Mouse (Mus musculus): ENCODE measurements around the gene Pacsin1. TPM values are rescaled to one million over a fixed set of nuclear protein-coding genes. Genes with fewer than 3 reads are reported as not detected.

The Pacsin1 gene
- polyA plus RNA-seq, 1 experiment from 2014 or later = 1.3 TPM

- H3K9ac ChIP-seq (ENCODE audit: low read depth, low read length) = peak overlapping the region; percentile 54
- H3K4me2 ChIP-seq (replicated peaks; ENCODE audit: low read depth, low read length) = peak overlapping the region; percentile 92
- peaks cover 10% of the 10 kb centered on the region; the same call in 1 of the 2 replicates for H3K4me1 ChIP-seq (ENCODE audit: control insufficient read depth, insufficient read depth, low read length)
- no peaks in the 10 kb centered on the region for H3K9me3 ChIP-seq (ENCODE audit: control insufficient read depth, low read length)
- no peak overlapping the region for H3K27ac ChIP-seq (ENCODE audit: low read depth, low read length)
- peak overlapping the region; percentile 43 for H3K4me3 ChIP-seq (ENCODE audit: low read length)
- peak; percentile 53 for ATAC-seq (ENCODE audit: low FRiP score, low TSS enrichment)
- peaks cover 14% of the 10 kb centered on the region for H3K27me3 ChIP-seq (ENCODE audit: control insufficient read depth, insufficient read depth, low read length)
- no peaks in the 10 kb centered on the region for H3K36me3 ChIP-seq (ENCODE audit: control insufficient read depth, insufficient read depth, low read length)
- under 1% methylated on average over 43 of the region's 53 CpGs for WGBS
These were observed 29.7 kb downstream of the Pacsin1 start for GRCm38 (mm10) chr17:27684886-27685549.

GRCm38 (mm10) chr17:27685550-27685913 lies 30.2 kb downstream of the Pacsin1 start:
- H3K4me3 ChIP-seq (ENCODE audit: low read length) = peak overlapping the region; percentile 43
- peaks cover 10% of the 10 kb centered on the region; the same call in 1 of the 2 replicates for H3K4me1 ChIP-seq (ENCODE audit: control insufficient read depth, insufficient read depth, low read length)
- H3K4me2 ChIP-seq (replicated peaks; ENCODE audit: low read depth, low read length) = peak overlapping the region; percentile 92
- no peak overlapping the region for H3K27ac ChIP-seq (ENCODE audit: low read depth, low read length)
- peaks cover 14% of the 10 kb centered on the region for H3K27me3 ChIP-seq (ENCODE audit: control insufficient read depth, insufficient read depth, low read length)
- peak overlapping the region; percentile 54; the same call in 1 of the 2 replicates for H3K9ac ChIP-seq (ENCODE audit: low read depth, low read length)
- no peaks in the 10 kb centered on the region for H3K36me3 ChIP-seq (ENCODE audit: control insufficient read depth, insufficient read depth, low read length)
- ATAC-seq (ENCODE audit: low FRiP score, low TSS enrichment) = no peak; the same call in 1 of the 2 replicates
- 2% methylated on average over 11 of the region's 11 CpGs for WGBS
- no peaks in the 10 kb centered on the region for H3K9me3 ChIP-seq (ENCODE audit: control insufficient read depth, low read length)

GRCm38 (mm10) chr17:27686395-27686794 lies 31.1 kb downstream of the Pacsin1 start:
- no peak for ATAC-seq (ENCODE audit: low FRiP score, low TSS enrichment)
- no peaks in the 10 kb centered on the region for H3K36me3 ChIP-seq (ENCODE audit: control insufficient read depth, insufficient read depth, low read length)
- no peak overlapping the region for H3K27ac ChIP-seq (ENCODE audit: low read depth, low read length)
- H3K4me2 ChIP-seq (replicated peaks; ENCODE audit: low read depth, low read length) = no peak overlapping the region
- H3K9ac ChIP-seq (ENCODE audit: low read depth, low read length) = no peak overlapping the region
- no peaks in the 10 kb centered on the region for H3K9me3 ChIP-seq (ENCODE audit: control insufficient read depth, low read length)
- no peak overlapping the region for H3K4me3 ChIP-seq (ENCODE audit: low read length)
- WGBS = 55% methylated on average over 5 of the region's 5 CpGs
- H3K27me3 ChIP-seq (ENCODE audit: control insufficient read depth, insufficient read depth, low read length) = peaks cover 14% of the 10 kb centered on the region
- peaks cover 10% of the 10 kb centered on the region; the same call in 1 of the 2 replicates for H3K4me1 ChIP-seq (ENCODE audit: control insufficient read depth, insufficient read depth, low read length)

- no peaks in the 10 kb centered on the region for H3K36me3 ChIP-seq (ENCODE audit: control insufficient read depth, insufficient read depth, low read length)
- H3K4me1 ChIP-seq (ENCODE audit: control insufficient read depth, insufficient read depth, low read length) = no peaks in the 10 kb centered on the region; the same call in 1 of the 2 replicates
- ATAC-seq (ENCODE audit: low FRiP score, low TSS enrichment) = no peak
- no peak overlapping the region for H3K27ac ChIP-seq (ENCODE audit: low read depth, low read length)
- no peaks in the 10 kb centered on the region for H3K9me3 ChIP-seq (ENCODE audit: control insufficient read depth, low read length)
- WGBS = 74% methylated on average over 14 of the region's 14 CpGs
- H3K9ac ChIP-seq (ENCODE audit: low read depth, low read length) = no peak overlapping the region
- peaks cover 3% of the 10 kb centered on the region; the same call in 1 of the 2 replicates for H3K27me3 ChIP-seq (ENCODE audit: control insufficient read depth, insufficient read depth, low read length)
- H3K4me2 ChIP-seq (replicated peaks; ENCODE audit: low read depth, low read length) = no peak overlapping the region
- no peak overlapping the region for H3K4me3 ChIP-seq (ENCODE audit: low read length)
These were observed 35.8 kb downstream of the Pacsin1 start for GRCm38 (mm10) chr17:27690993-27691693.

- Histone ChIP-seq H3K4me3 (ENCODE audit: low read length) (no peak overlapping the region), H3K36me3 (ENCODE audit: control insufficient read depth, insufficient read depth, low read length) (no peaks in the 10 kb centered on the region), H3K27ac (ENCODE audit: low read depth, low read length) (no peak overlapping the region), H3K9ac (ENCODE audit: low read depth, low read length) (no peak overlapping the region), H3K27me3 (ENCODE audit: control insufficient read depth, insufficient read depth, low read length) (no peaks in the 10 kb centered on the region), H3K4me1 (ENCODE audit: control insufficient read depth, insufficient read depth, low read length) (no peaks in the 10 kb centered on the region), H3K4me2 (replicated peaks; ENCODE audit: low read depth, low read length) (no peak overlapping the region), H3K9me3 (ENCODE audit: control insufficient read depth, low read length) (peaks cover 10% of the 10 kb centered on the region; the same call in 1 of the 2 replicates)
- no peak for ATAC-seq (ENCODE audit: low FRiP score, low TSS enrichment)
- 86% methylated on average over 17 of the region's 17 CpGs for WGBS
These were observed 44.4 kb downstream of the Pacsin1 start for GRCm38 (mm10) chr17:27699641-27700244.

- 69% methylated on average over 2 of the region's 2 CpGs for WGBS
These were observed 45.5 kb downstream of the Pacsin1 start for GRCm38 (mm10) chr17:27700812-27701211.

GRCm38 (mm10) chr17:27701856-27702255 lies 46.5 kb downstream of the Pacsin1 start:
- Histone ChIP-seq H3K4me2 (replicated peaks; ENCODE audit: low read depth, low read length) (no peak overlapping the region), H3K9me3 (ENCODE audit: control insufficient read depth, low read length) (peaks cover 10% of the 10 kb centered on the region; the same call in 1 of the 2 replicates), H3K27ac (ENCODE audit: low read depth, low read length) (no peak overlapping the region), H3K27me3 (ENCODE audit: control insufficient read depth, insufficient read depth, low read length) (no peaks in the 10 kb centered on the region), H3K4me3 (ENCODE audit: low read length) (no peak overlapping the region), H3K4me1 (ENCODE audit: control insufficient read depth, insufficient read depth, low read length) (no peaks in the 10 kb centered on the region), H3K36me3 (ENCODE audit: control insufficient read depth, insufficient read depth, low read length) (no peaks in the 10 kb centered on the region), H3K9ac (ENCODE audit: low read depth, low read length) (no peak overlapping the region)
- ATAC-seq (ENCODE audit: low FRiP score, low TSS enrichment) = no peak
- WGBS = 73% methylated on average over 6 of the region's 6 CpGs

More at GRCm38 (mm10) chr17:27700812-27701211, 45.5 kb downstream of the Pacsin1 start:
- Histone ChIP-seq H3K27me3 (ENCODE audit: control insufficient read depth, insufficient read depth, low read length) (no peaks in the 10 kb centered on the region), H3K4me2 (replicated peaks; ENCODE audit: low read depth, low read length) (no peak overlapping the region), H3K4me3 (ENCODE audit: low read length) (no peak overlapping the region), H3K36me3 (ENCODE audit: control insufficient read depth, insufficient read depth, low read length) (no peaks in the 10 kb centered on the region), H3K4me1 (ENCODE audit: control insufficient read depth, insufficient read depth, low read length) (no peaks in the 10 kb centered on the region), H3K27ac (ENCODE audit: low read depth, low read length) (no peak overlapping the region), H3K9me3 (ENCODE audit: control insufficient read depth, low read length) (peaks cover 10% of the 10 kb centered on the region; the same call in 1 of the 2 replicates), H3K9ac (ENCODE audit: low read depth, low read length) (no peak overlapping the region)
- ATAC-seq (ENCODE audit: low FRiP score, low TSS enrichment) = no peak

GRCm38 (mm10) chr17:27702518-27702917 lies 47.2 kb downstream of the Pacsin1 start:
- 1% methylated on average over 34 of the region's 34 CpGs for WGBS
- ATAC-seq (ENCODE audit: low FRiP score, low TSS enrichment) = no peak

More at GRCm38 (mm10) chr17:27702518-27702917, 47.2 kb downstream of the Pacsin1 start:
- no peaks in the 10 kb centered on the region for H3K36me3 ChIP-seq (ENCODE audit: control insufficient read depth, insufficient read depth, low read length)
- no peaks in the 10 kb centered on the region; the same call in 1 of the 2 replicates for H3K27me3 ChIP-seq (ENCODE audit: control insufficient read depth, insufficient read depth, low read length)
- H3K9me3 ChIP-seq (ENCODE audit: control insufficient read depth, low read length) = peaks cover 10% of the 10 kb centered on the region; the same call in 1 of the 2 replicates
- no peak overlapping the region for H3K27ac ChIP-seq (ENCODE audit: low read depth, low read length)
- no peaks in the 10 kb centered on the region for H3K4me1 ChIP-seq (ENCODE audit: control insufficient read depth, insufficient read depth, low read length)
- peak overlapping the region; percentile 61 for H3K4me2 ChIP-seq (replicated peaks; ENCODE audit: low read depth, low read length)
- H3K9ac ChIP-seq (ENCODE audit: low read depth, low read length) = peak overlapping the region; percentile 42; the same call in 1 of the 2 replicates
- peak overlapping the region; percentile 28 for H3K4me3 ChIP-seq (ENCODE audit: low read length)

Measured in kidney, embryonic 14.5 days (tissue).